Mouse (Mus musculus) mouse embryonic stem cell (cell line): Measurements from ENCODE around the gene Gm8978.
"Not testable (repeated sequence)": the region's sequence is repeated elsewhere in the genome, so short reads cannot be mapped to it uniquely, and the experiment has no call there.

Experiments
- in situ Hi-C, 2 experiments: fragments of 300-500 bp; cut with MboI; formaldehyde crosslinking; loops; 1 replicate in 1 of 2; 3 replicates in 1 of 2; pipeline ENCODE4 v1.14.3; 2019 to 2020; ENCODE audit warnings: low sequenced_read_pairs in 2 of 2, low pct_unique_long_range_greater_than_20kb in 1 of 2, mixed read lengths in 1 of 2; ENCODE audit not compliant: unreplicated experiment in 1 of 2

The Gm8978 gene

DNA sequence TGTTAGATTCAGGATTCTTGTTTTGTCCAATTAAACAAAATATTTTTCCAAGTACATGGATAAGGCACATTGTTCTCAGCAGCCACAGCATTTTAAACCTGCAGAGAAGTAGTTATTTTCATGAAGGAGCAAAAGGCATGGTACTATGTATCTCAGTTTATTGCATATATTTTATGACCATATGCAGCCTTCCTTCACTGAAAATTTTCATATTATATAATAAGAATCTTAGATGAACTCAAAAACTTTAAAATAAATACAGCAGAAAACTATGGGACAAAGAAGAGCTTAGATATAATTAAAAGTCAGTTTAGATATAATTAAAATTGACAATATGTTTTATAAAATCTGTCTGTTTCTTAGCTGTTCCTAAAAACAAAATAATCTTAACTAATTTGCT, at the start of gene Gm8978:
Gene Gm8978, minus strand, starts transcription at position 101 of the 400 bp plus-strand sequence.
- in situ Hi-C loops, result not testable (repeated sequence)

DNA sequence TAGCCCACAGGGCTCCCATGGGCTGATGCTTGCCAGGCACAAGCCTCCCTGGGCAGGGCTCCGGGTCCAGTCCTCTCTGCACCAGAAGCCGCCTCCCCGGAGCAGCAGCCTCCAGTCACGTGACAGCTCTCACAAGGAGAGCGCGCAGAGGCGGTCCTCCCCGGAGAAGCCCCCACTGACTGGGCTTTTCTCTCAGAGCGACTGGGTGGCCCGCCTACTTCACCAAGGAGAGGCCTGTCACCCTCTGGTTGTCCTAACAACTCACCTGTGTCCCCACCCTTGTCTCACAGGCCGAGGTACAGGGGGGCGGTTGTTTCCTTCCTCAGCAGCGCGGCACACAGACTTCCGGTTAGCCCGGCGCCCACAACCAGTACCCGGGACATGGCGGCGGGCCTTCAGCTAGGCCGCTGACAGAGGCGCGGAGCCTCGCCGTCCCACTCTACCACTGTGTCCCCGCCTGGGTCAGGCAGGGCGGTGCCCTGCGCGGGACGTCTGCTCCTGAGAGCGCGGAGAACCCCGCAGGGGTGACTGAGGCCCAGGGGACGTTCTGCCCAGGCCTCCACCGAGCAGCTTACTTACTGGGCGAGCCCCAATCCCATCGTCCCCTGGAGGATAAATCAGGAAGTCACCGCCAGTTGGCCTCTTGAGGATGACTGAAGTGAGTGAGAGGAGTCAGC, 35.3 kb downstream of the Gm8978 start:
- in situ Hi-C loops, result not testable (repeated sequence)

DNA sequence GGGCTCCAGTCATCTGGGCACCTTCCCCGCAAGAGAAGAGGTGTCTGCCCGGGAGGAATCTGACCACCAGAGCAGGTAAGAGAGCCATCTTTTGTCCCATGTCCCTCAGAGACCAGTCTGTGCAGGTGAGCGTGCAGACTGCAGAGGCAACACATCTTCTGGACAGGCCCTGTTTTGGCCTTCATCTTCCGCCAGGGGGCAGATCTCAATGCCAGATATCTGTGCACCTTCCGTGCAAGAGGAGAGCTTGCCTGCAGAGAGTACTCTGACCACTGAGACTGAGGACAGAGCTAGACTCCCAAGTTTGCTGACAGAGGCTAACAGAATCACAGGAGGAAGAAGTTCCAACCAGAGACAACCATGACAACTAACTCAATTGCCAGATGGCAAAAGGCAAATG, 56.5 kb downstream of the Gm8978 start:
- in situ Hi-C loops, result not testable (repeated sequence)
